Mouse (Mus musculus): ENCODE results near the gene Gm17349.
"Not testable (repeated sequence)": the region's sequence is repeated elsewhere in the genome, so short reads cannot be mapped to it uniquely, and the experiment has no call there.

The Gm17349 gene

DNA sequence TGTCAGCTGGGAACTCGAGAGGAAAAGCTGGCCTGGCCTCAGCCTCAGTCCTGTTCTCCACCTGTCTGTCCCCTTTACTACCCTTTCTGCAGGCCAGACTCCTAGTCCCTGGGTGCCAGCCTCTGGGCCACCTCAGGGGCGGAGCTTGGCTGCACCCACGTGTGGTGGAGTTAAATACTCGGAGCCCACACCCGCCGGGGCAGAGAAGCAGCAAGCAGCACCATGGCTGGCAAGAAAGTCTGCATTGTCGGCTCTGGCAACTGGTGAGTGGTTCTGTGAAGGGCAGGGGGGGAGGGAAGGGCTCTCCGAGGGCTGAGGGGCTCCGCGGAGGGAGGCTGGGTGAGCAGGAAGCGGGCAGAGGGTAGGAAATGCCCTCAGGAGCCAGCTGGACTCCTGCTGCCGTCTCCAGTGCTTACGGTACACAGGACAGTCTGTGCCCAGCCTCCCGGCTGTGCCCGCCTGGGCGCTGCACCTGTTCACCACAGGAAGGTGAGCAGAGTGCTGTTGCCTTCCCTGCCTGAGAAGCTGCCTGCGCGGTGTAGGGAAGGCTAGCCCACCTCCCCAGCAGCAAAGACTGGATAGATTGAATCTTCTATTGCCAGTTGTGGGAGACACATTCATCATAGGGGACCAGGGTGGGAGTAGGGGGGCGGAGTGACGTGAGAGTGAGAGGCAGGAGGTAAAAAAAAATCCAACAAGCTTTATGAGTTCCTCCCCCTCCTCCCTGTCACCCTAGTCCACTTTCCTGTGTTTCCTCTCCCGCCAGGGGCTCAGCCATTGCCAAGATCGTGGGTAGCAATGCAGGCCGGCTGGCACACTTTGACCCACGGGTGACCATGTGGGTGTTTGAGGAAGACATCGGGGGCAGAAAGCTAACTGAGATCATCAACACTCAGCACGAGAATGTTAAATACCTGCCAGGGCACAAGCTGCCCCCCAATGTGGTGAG, 12.4 kb upstream of the Gm17349 start, which contains the start of gene Gpd1:
Gene Gpd1 (plus strand): TSS at position 130 of the 949 bp plus-strand sequence.
- peak; percentile 82 for DNase-seq

DNA sequence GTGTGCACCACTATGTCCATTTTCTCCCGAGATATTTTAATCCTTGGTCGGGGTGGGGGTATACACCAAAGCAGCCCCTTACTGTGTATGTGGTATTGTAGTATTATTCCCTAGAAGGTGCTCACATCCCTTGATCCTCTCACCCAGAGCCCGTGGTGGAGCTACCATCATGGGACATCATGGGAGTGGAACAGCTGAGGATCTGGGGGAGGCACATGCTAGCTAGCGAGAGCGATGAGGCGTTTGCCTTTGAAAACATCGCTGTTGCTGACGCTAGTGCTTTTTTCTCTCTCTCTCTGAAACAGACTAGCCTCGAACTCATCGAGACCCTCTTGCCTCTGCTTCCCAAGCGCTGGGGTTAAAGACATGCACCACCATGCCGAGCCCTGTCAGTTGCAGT, 11.5 kb upstream of the Gm17349 start:
- DNase-seq: no peak

DNA sequence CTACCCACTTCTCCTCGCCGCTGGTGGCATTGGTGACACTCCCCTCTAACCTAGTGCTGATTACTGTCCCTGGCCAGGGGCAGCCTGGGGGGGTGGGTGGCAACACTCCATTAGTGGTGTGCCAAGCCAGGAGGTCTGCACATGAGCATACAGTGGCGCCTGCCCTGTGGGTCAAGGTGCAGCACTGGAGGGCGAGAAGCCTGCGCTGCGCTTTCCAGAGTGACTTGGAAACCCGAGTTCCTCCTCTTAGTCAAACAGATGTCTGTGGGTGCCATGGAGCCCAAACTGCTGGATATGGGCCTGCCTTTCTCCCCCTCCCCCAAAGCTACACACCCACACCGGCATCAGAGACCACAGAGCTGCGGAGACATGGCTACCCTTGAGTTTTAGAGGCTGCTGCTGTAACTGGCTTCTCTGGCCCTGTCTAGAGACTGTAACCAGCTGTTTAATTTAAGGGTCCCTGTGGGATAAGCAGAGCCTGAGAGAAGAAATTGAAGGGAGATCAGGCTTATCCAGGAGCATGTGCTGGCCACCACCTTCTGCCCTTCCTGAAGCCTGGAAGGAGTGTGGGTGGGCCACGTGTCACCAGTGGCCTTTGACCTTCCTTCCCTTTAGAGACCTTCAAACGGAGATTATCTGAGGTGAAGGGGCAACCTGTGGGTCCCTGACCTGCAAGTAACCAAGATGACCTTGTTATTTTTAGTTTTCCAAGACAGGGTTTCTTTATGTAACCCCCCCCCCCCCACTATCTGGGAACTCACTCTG, 10.9 kb upstream of the Gm17349 start:
- no peak for DNase-seq

DNA sequence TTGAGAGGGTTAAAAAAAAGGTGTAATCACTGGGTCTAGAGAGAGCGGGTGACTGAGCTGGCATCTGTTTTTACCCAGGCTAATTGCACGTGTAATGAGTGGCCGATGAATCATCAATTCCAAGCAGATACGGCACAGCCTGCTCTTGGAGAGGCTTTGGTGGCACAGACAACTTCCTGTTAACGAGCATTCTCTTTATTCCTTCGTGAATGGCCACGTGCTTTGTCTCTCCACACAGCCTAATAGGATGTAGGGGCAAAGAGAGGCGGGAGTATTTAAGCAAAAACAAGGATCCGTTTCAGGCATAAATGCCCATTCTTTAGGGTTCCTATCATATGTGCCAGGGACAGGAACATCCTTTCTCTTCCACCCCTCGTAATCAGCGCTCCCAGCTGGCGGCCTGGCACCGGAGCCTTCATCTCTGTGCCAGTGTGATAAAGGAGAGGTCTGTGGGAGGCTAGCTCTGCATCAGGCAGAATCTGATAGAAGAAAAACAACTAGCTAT, 10.1 kb upstream of the Gm17349 start:
- no peak for DNase-seq

DNA sequence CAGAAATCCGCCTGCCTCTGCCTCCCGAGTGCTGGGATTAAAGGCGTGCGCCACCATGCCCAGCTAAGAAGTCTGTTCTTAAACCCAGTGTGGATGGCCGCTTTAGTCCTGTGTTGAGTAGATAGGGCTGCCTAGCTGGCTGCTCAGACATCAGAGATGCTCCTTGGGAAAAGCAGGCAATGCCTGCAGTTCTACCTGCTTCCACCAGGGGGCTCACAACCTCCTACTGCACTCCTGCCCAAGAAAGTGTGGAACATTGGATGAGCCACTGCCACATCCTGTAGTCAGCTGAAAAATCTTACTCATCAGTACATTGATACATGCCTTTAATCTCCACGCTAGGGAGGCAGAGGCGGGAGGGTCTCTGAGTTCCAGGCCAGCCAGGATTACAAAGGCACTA, 9.6 kb upstream of the Gm17349 start:
- peak; percentile 83 for DNase-seq

DNA sequence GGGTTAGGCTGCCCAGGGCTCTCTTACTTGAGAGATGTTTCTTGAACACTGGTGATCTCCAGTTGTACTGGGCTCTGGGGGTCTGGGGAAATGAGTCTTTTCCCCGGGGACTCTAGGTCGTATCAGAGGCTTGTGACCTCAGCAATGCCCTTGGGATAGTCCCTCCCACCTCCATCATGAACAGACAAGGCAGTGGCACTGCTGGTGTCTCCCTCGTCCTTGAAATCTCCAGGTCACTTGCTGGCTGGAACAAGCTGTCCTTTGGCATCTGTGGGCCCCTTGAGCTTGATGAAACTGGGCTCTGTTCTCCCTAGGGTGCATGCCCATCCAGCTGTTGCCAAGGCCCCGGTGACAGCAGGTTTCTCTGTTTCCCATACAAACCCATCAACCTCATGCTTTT, 8.9 kb upstream of the Gm17349 start:
- DNase-seq: no peak

DNA sequence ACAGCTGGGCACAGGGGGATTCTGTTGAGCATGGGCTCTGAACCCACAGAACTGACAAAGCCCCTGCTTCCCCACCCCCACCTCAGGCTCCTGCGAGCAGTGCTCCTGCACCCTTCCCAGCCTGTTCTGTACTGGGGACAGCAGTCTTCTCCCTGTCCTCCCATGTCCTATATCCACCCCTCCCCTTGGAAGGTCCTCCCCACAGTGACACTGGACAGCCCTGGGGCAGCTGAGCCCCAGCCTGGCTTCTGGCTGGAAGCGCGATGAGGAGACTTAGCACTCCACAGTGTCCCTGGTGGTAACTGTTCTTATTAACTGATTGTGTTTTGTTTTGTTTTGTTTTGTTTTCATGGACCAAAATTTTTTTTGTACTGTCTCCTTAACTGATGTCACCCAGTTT, 8.3 kb upstream of the Gm17349 start:
- DNase-seq: no peak

DNA sequence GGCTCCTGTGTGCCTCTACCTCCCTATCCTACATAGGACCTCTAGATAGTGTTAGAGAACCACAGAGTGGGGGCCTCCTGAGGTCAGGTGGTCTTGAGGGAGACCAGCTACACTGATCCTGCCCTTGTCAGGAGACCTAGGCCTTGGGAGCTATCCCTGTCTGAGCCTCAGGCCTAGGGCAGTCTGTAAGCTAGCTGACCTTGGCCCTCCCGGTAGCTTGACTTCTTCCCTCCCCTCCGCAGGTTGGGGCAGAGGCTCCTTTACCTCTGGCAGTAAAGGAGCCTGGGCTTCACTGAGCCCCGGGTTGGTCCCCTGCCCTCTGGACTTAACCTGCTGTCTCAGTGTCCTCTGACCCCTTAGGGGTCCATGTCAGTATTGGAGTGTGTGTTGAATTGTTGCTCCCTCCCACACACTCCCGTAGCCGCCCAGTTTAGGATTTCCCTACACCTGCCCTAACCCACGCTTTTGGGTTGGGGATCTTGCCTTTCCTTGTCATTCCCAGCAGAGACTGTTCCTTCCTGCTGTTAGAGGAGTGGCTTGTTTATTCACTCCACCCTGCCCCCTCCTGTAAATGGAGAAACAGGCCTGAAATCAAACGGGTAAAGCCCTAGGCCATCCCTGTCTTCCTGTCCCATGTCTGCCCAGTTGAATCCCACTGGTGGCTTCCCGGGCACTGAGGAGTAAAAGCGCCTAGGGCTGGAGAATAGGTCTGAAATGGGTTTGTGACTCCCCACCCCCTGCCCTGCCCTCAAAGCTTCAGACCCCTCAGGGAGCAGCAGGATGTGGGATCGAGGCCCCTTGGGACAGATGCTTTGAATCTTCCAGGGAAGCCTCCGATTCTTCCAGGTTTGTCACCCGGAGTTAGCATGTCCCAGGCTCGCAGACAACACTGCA, 7.6 kb upstream of the Gm17349 start:
- DNase-seq: no peak

DNA sequence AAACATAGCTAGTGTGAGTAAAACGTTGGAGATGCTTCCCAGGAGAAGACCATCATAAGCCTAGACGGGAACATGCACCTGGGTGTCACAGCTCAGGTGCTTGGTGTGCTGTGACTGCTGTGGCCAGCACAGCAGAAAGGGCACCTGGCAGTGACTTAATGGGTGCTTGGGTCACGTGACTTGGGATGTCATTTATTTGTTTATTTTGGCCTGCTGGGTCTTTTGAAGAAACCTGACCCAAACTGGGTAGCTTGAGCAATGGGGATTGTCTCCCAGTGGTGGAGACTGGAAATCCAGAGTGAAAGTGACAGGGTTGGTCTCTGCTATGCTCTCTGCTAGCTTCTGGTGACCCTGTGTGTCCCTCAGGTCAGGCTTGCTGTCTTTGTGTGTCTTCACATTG, 6.2 kb upstream of the Gm17349 start:
- no peak for DNase-seq

DNA sequence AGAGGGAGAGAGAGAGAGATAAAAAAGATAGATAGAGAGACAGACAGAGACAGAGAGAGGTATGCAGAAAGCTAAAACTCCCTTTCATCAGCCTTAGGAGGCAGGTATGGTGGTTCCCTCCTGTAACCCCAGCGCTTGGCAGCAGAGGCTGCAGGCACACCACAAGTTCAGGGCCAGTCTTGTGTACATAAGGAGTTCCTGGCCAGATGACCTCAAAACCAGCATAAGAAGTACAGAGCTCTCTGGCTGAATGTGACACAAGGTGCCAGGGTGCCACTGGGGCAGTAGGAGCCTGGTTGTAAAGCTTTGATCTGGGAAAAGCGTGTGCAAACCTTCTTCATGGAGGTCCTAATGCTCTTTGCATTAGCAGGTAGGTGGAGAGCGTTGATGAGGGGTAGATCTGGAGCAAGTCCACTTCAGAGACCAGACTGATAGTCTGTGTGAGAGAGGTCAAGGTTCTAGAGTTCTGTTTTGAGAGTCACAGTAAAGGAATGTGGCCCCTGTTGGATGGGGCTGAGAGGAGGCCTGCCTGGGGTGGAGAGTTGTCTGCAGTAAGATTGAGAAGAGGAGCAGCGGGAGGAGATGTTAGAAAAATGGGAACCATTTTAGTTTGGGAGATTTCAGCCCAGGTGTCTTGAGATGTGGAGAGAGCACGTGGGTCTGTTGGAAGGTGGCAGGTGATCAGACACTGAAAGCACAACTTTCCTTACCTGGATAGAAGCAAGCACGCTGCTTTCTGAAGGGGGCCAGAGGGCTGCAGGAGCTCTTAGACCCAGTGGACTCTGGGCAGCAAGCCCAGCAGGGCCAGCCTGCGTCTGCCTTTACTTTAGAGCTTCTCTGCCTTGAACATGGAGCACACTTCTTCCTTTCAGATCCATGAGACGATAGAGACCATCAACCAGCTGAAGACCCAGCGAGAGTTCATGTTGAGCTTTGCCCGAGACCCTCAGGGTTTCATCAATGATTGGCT, 5.2 kb upstream of the Gm17349 start:
- no peak for DNase-seq

DNA sequence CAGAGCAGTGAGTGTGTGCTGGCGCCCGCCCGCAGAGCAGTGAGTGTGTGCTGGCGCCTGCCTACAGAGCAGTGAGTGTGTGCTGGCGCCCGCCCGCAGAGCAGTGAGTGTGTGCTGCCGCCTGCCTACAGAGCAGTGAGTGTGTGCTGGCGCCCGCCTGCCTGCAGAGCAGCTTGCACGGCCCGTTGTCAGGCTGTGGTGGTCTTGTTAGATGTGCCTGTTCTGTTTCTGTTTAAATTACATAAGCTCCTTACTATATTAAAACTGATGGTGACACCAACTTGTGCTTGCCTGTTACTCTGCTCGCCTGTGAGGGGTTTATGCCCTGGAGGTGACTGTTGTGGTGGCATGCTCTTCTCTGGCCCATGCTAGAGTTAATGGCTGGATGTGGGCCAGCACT, 2.9 kb upstream of the Gm17349 start:
- no peak for DNase-seq

DNA sequence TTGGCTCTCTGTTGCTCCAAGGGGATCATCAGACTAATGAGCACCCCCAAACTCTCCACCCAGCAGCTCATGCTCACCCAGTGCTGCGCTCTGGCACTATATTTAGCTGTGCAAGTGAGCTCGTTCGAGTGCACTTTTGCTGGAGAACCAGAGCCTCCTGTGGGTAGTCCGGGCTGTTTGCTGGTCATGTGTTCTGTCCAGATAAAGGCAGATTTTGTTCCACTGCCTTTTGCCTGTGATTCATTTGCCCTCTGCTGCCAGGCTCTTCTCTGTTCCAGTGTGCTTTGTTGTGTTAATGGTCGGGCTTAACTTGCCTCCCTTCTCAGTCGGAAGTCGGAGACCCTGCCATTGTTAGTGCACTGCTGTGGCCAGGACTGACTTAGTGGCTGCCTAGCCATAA, 409 bp downstream of the Gm17349 start:
- no peak for DNase-seq

DNA sequence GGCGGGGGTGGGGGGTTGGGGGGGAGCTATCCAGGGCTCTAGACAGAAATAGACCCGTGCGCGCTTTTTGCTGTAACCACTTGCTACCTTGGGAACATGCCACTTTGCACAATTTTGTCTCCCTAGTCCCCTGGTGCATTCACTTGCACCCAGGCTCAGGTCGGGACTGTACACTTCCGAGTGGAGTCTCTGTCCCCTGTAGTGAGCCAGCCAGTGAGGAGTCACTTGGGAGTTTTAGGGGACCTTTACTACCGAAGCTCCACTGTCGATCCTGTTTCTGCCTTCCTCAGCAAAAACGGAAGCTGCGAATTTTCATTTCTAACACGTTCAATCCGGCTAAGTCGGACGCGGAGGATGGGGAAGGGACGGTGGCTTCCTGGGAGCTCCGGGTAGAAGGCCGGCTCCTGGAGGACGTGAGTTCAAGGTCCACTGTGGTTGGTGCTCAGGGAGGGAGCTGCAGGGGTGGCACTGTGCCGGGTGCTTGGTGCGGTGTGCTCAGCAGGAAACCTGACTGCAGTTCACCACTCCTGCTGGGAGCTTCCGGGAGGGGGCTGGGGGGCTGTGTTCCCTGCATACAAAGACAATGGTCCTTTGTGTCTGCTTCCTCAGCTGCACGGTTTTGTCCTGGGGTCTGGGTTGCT, 1.1 kb downstream of the Gm17349 start:
- no peak for DNase-seq

DNA sequence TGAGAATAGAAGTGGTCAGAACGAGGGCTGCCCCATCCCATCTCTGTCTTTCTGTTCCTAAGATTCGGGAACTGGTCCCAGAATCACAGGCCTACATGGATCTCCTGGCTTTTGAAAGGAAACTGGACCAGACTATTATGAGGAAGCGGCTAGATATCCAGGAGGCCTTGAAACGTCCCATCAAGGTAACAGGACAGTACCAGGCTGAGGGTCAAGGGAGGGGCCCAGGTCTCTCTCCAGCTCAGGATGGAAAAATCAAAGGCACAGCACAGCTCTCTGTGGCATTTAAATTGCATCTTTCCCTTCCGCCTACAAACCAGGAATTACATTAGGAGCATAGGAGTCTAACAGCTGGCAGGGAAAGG, 1.6 kb downstream of the Gm17349 start:
- no peak for DNase-seq

DNA sequence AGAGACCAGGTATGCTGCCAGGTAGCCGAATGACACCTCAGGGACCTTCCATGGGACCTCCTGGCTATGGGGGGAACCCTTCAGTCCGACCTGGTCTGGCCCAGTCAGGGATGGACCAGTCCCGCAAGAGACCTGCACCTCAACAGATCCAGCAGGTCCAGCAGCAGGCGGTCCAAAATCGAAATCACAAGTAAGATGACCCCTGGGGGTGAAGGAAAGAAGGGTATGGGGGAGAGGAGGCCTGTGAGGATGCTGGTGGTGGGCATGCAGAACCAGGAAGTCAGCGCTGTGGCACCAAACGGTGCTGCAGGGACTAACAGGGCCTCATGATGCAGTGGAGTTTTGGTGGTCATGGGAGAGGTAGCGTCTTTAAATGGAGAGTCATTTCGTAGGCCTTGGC, 2.2 kb downstream of the Gm17349 start:
- DNase-seq: no peak

DNA sequence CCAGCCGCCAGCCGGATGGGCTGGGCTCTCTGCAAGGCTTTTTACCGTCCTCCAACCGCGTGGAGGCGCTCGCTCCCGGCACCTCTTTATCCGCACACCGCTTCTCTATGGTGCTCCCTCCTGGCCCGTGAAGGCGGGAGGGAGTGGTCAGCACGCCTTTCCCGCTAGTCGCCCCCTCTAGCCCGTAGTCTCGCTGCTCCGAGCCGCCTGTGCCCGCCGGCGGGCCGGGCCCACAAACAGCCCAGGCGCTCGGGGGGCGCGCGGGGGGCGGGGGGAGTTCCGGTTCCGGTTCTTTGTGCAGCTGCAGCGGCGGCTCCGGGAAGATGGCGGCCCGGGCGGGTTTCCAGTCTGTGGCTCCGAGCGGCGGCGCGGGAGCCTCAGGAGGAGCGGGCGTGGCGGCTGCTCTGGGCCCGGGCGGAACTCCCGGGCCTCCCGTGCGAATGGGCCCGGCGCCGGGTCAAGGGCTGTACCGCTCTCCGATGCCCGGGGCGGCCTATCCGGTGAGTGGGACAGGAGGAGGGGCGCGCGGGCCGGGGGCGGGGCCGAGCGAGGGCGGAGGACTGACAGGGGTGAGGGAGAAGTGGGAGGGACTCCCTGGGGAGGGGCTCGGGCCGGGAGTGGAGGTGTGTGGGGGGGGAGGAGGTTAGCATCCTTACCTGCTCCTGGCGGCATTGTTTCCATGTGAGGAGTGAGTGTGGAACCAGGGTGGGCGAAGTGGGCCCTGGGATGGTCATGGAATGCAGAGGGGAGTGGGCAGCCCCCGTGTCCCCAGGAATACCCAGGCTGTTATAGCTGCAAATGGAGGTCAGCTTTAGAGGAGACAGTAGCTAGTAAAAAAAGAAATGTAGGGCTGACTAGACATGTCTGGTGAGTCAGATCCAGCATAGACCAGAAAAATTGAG, 3.0 kb downstream of the Gm17349 start, which contains the start of gene Smarcd1:
Gene Smarcd1 (plus strand): TSS at position 131 of the 902 bp plus-strand sequence.
- peak; percentile 94 for DNase-seq

DNA sequence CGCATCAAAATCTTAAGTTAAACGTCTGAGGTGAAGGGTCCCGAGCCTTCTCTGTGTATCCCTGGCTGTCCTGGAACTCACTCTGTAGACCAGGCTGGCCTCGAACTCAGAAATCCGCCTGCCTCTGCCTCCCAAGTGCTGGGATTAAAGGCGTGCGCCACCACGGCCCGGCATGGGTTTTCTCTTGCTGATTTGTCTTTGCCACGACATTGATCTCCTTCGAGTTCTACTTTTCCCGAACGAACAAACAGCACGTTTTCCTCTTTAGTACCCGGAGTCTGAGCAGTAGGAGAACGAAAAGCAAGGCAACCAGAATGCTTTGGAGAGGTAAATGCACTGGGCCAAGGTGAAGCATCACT, 3.7 kb downstream of the Gm17349 start:
- not testable (repeated sequence) for DNase-seq

DNA sequence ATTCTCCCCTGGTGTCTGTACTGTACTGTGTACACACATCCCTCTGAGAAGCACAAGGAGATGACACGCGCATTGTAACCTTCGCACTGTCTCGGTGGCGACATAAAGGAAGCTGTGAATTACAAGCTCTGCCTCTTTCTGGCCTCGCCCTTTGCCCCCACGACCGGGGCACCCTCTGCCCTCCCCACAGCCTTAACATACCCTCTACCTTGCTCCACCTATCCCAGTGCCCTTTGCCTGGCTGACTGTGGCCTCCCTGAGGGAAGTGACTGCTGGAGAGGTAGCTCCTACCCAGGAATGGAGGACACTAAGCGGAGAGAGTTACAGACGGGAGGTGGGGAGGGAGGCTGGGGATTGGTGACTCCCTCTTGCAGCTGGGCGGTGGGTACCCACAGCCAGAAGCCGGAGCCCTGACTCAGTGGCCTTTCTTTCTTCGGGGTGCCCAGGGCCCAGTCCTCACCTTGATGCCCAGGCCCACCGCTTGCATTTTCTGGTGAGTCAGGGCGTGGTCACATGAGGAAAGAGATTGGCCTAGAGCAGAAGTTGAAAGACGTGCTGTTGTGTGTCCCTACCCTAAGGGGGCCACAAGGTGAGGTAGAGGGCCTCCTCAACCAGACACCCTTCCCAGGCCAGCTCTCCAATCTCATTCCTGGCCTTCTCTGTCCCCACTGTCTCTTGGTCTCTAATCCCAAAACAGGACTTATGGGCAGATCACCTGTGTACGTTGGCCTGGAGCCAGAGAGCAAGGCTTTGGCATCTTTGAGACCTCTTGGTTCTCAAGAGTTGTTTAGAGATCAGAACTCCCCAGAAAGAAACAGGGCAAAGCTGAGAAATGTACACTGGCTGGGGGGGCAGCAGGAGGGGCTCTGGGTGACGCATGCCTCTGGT, 4.8 kb downstream of the Gm17349 start:
- no peak for DNase-seq

DNA sequence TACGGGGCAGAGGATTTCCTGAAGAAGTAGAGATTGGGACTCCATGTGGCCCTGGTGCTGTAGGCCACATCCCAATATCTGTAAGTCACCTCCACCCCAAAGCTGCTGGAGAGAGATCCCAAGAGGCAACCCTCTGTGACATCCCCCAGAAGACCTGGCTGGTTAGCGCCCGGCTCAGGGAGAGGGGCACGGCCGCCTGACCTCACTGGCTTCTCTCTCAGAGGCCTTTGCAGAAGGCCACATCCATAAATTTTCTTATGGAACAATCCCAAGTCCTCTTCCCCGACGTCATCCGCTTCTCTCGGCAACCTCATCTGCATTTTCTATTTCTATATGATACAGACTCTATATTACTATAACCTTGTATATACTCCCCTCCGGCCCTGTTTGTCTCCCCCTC, 5.6 kb downstream of the Gm17349 start:
- no peak for DNase-seq

Data from cerebellum, adult 11 months (tissue).